Mouse (Mus musculus): ENCODE results near the gene Hbb-bt.
"Not testable (repeated sequence)": the region's sequence is repeated elsewhere in the genome, so short reads cannot be mapped to it uniquely, and the experiment has no call there.

DNA sequence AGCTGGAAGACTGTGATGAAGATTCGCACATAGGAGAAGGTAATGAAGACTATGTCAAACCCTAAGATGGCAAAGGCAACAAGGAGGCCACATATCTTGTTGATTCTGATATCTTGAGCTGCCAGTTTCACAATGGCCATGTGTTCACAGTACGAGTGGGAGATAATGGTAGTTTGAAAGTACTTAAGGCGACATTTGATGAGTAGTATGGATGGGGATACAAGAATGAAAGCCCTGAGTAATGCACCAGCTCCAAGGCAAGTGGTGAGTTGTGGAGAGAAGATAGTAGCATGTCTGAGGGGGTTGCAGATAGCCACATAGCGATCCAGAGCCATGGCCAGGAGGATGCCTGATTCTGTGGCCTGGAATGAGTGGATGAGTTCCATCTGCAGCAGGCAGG, 36.1 kb downstream of the Hbb-bt start:
- not testable (repeated sequence) for TF ChIP-seq CTCF, EP300 (IDR thresholded peaks at IDR 0.05)
